Mouse (Mus musculus) kidney, embryonic 15.5 days (tissue): ENCODE data around the gene Rptor. TPM values are rescaled to one million over a fixed set of nuclear protein-coding genes. Genes with fewer than 3 reads are reported as not detected.

Experiments
- ATAC-seq: fragments of 200-750 bp; cut with Nextera tagmentation; replicated peaks from 2 replicates; pipeline ENCODE4 v1.8.0; 2017; ENCODE audit warnings: moderate TSS enrichment; ENCODE audit not compliant: low FRiP score
- H3K27ac ChIP-seq: fragments of 300-500 bp; sonication (generic); 2 replicates; pipeline ENCODE4 v1.5.1; 2015; ENCODE audit warnings: mild to moderate bottlenecking, inconsistent platforms
- H3K27me3 ChIP-seq: fragments of 300-500 bp; sonication (generic); 2 replicates; pipeline ENCODE4 v1.6.1; 2015; ENCODE audit warnings: inconsistent platforms
- H3K36me3 ChIP-seq: fragments of 300-500 bp; sonication (generic); 2 replicates; pipeline ENCODE4 v1.6.1; 2015; ENCODE audit warnings: inconsistent platforms
- H3K4me1 ChIP-seq: fragments of 300-500 bp; sonication (generic); 2 replicates; pipeline ENCODE4 v1.6.1; 2015; ENCODE audit warnings: inconsistent platforms
- H3K4me2 ChIP-seq: fragments of 300-500 bp; sonication (generic); 2 replicates; pipeline ENCODE4 v1.6.1; 2015; ENCODE audit warnings: moderate library complexity, mild to moderate bottlenecking, inconsistent platforms
- H3K4me3 ChIP-seq: fragments of 300-500 bp; sonication (generic); replicated peaks from 2 replicates; pipeline ENCODE4 v1.5.1; 2015; ENCODE audit warnings: mild to moderate bottlenecking, inconsistent platforms
- H3K9ac ChIP-seq: fragments of 300-500 bp; sonication (generic); 2 replicates; pipeline ENCODE4 v1.6.1; 2015; ENCODE audit warnings: mild to moderate bottlenecking, inconsistent platforms
- H3K9me3 ChIP-seq: fragments of 300-500 bp; sonication (generic); replicated peaks from 2 replicates; pipeline ENCODE4 v1.6.1; 2016; ENCODE audit warnings: inconsistent platforms
- WGBS: fragments of 180-500 bp; shearing (Covaris S2); methylation state at CpG from one replicate; pipeline ENCODE4 v1.1.7; 2015; ENCODE audit warnings: mixed read lengths; 5-methylcytosine and 5-hydroxymethylcytosine counted together
- polyA plus RNA-seq: library from polyadenylated mRNA; unstranded; fragments of >200 nt; fragmentation: Nextera tagmentation; extraction: Ambion mirVana; gene quantifications from 2 replicates; pipeline ENCODE4 v1.2.1, GENCODE M21; 2015

Rptor gene
- polyA plus RNA-seq, 1 experiment from 2014 or later: 13.1 TPM

- 64% methylated on average over 15 of the region's 15 CpGs for WGBS
- Histone ChIP-seq H3K9me3 (no peaks in the 10 kb centered on the region), H3K9ac (no peak overlapping the region)
Observed at GRCm38 (mm10) chr11:119572316-119573010, 30.2 kb upstream of the Rptor start.

GRCm38 (mm10) chr11:119576855-119577254 lies 25.9 kb upstream of the Rptor start:
- 26% methylated on average over 4 of the region's 4 CpGs for WGBS
- Histone ChIP-seq H3K9ac (no peak overlapping the region), H3K4me1 (no peaks in the 10 kb centered on the region), H3K27me3 (no peaks in the 10 kb centered on the region), H3K36me3 (no peaks in the 10 kb centered on the region), H3K27ac (no peak overlapping the region), H3K4me2 (no peak overlapping the region), H3K9me3 (no peaks in the 10 kb centered on the region), H3K4me3 (no peak overlapping the region)
- no peak for ATAC-seq

More at GRCm38 (mm10) chr11:119572316-119573010, 30.2 kb upstream of the Rptor start:
- Histone ChIP-seq H3K4me2 (no peak overlapping the region), H3K36me3 (no peaks in the 10 kb centered on the region), H3K4me1 (no peaks in the 10 kb centered on the region), H3K27ac (no peak overlapping the region), H3K4me3 (no peak overlapping the region), H3K27me3 (no peaks in the 10 kb centered on the region)
- ATAC-seq: no peak

DNA sequence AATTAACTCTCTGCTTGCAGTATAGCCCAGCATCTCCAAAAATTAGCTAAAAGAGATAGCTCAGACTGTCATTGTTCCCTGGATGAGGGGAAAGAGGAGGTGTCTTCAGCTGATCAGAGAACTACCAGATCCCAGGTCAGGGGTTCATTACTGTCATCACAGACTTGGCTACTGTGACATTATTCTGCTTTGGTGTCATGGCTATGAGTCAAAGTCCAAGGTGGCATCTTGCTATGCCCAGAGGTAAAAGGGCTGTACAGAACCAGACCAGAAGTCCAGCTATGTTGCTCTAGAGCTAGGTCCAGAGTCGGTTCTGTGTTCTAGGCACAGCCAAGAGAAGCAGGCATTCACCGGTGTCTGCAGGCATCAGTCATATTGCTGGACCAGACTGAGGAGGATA lies 25.0 kb upstream of the Rptor start:
- WGBS: 92% methylated on average over 2 of the region's 2 CpGs
- Histone ChIP-seq H3K36me3 (no peaks in the 10 kb centered on the region), H3K9ac (no peak overlapping the region), H3K27ac (no peak overlapping the region), H3K9me3 (no peaks in the 10 kb centered on the region), H3K4me2 (no peak overlapping the region), H3K4me1 (no peaks in the 10 kb centered on the region), H3K27me3 (no peaks in the 10 kb centered on the region), H3K4me3 (no peak overlapping the region)
- ATAC-seq: no peak

GRCm38 (mm10) chr11:119586511-119586910 lies 16.2 kb upstream of the Rptor start:
- Histone ChIP-seq H3K27ac (no peak overlapping the region), H3K9me3 (no peaks in the 10 kb centered on the region), H3K4me1 (no peaks in the 10 kb centered on the region), H3K4me2 (no peak overlapping the region), H3K9ac (no peak overlapping the region), H3K27me3 (peaks cover 6% of the 10 kb centered on the region), H3K4me3 (no peak overlapping the region), H3K36me3 (no peaks in the 10 kb centered on the region)
- no peak for ATAC-seq
- WGBS: 60% methylated on average over 4 of the region's 4 CpGs

- H3K4me2 ChIP-seq: no peak overlapping the region
- no peaks in the 10 kb centered on the region for H3K36me3 ChIP-seq
- no peaks in the 10 kb centered on the region for H3K4me1 ChIP-seq
- H3K27me3 ChIP-seq: peaks cover 9% of the 10 kb centered on the region
- WGBS: 34% methylated on average over 5 of the region's 5 CpGs
- H3K9ac ChIP-seq: no peak overlapping the region
- no peak overlapping the region for H3K4me3 ChIP-seq
- no peaks in the 10 kb centered on the region for H3K9me3 ChIP-seq
- H3K27ac ChIP-seq: no peak overlapping the region
- no peak for ATAC-seq
Observed at GRCm38 (mm10) chr11:119587112-119587511, 15.6 kb upstream of the Rptor start.

DNA sequence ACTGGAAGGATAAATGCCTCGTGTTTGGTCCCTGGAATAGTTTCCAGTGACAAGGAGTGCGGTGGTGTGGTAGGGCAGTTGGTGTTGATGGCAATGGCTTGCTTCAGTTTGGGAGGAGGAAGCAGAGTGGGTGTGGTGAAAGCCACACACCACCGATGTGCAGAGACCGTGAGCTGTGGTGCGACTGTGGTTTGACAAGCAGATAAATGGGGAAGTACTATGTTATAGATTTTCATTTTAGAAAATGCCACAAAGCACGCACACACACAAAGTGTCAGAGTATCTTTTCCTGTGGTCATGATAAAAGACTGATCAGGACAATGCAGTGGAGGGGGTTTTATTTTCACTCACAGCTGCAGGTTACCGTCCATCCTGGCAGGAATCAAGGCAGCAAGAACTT lies 13.5 kb upstream of the Rptor start:
- no peaks in the 10 kb centered on the region for H3K9me3 ChIP-seq
- no peak overlapping the region for H3K4me3 ChIP-seq
- 84% methylated on average over 7 of the region's 7 CpGs for WGBS
- H3K36me3 ChIP-seq: no peaks in the 10 kb centered on the region
- H3K4me2 ChIP-seq: no peak overlapping the region
- no peaks in the 10 kb centered on the region for H3K4me1 ChIP-seq
- H3K27me3 ChIP-seq: peaks cover 12% of the 10 kb centered on the region
- no peak for ATAC-seq
- H3K27ac ChIP-seq: no peak overlapping the region
- H3K9ac ChIP-seq: no peak overlapping the region

GRCm38 (mm10) chr11:119593966-119594365 lies 8.7 kb upstream of the Rptor start:
- no peak overlapping the region for H3K27ac ChIP-seq
- WGBS: 29% methylated on average over 3 of the region's 3 CpGs
- H3K36me3 ChIP-seq: no peaks in the 10 kb centered on the region
- 0 out of 2 replicates have a peak, but pooled peaks have one; percentile 33 for ATAC-seq
- peaks cover 8% of the 10 kb centered on the region for H3K27me3 ChIP-seq
- H3K4me3 ChIP-seq: no peak overlapping the region
- no peaks in the 10 kb centered on the region for H3K9me3 ChIP-seq
- no peak overlapping the region for H3K4me2 ChIP-seq
- no peaks in the 10 kb centered on the region for H3K4me1 ChIP-seq
- no peak overlapping the region for H3K9ac ChIP-seq

- no peak overlapping the region for H3K9ac ChIP-seq
- 54% methylated on average over 3 of the region's 3 CpGs for WGBS
- H3K9me3 ChIP-seq: no peaks in the 10 kb centered on the region
- no peak overlapping the region for H3K4me3 ChIP-seq
- ATAC-seq: no peak
- H3K27me3 ChIP-seq: no peaks in the 10 kb centered on the region
- H3K27ac ChIP-seq: no peak overlapping the region
- H3K4me1 ChIP-seq: peaks cover 5% of the 10 kb centered on the region
- no peak overlapping the region for H3K4me2 ChIP-seq
- no peaks in the 10 kb centered on the region for H3K36me3 ChIP-seq
Observed at GRCm38 (mm10) chr11:119598856-119599255, 3.8 kb upstream of the Rptor start.

GRCm38 (mm10) chr11:119600286-119600685 lies 2.4 kb upstream of the Rptor start:
- H3K27ac ChIP-seq: no peak overlapping the region
- H3K27me3 ChIP-seq: no peaks in the 10 kb centered on the region
- peaks cover 12% of the 10 kb centered on the region for H3K4me1 ChIP-seq
- 72% methylated on average over 1 of the region's 1 CpGs for WGBS
- no peak for ATAC-seq
- no peak overlapping the region for H3K9ac ChIP-seq
- H3K9me3 ChIP-seq: no peaks in the 10 kb centered on the region
- H3K36me3 ChIP-seq: no peaks in the 10 kb centered on the region
- H3K4me2 ChIP-seq: no peak overlapping the region
- no peak overlapping the region for H3K4me3 ChIP-seq

GRCm38 (mm10) chr11:119602177-119602700 lies 466 bp upstream of the Rptor start:
- no peak for ATAC-seq
- peaks cover 12% of the 10 kb centered on the region for H3K4me1 ChIP-seq
- 36% methylated on average over 10 of the region's 10 CpGs for WGBS

DNA sequence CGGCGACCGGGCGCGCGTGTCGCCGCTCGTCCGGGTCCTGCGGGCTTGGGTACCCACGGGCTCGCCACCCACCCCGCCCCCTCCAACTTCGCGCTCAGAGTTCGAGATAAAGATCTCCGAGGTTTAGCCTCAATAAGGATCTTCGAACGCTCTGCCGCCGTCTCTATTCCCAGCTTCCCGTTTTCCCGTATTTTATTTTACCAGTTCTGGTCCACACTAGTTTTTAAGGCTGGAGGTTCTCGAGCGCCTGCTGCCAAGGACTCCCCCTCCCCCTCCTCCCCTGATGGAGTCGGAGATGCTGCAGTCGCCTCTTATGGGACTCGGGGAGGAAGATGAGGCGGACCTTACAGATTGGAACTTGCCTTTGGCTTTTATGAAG lies 811 bp downstream of the Rptor start:
- Histone ChIP-seq H3K36me3 (peaks cover 23% of the 10 kb centered on the region), H3K9ac (peak overlapping the region; percentile 84), H3K27me3 (no peaks in the 10 kb centered on the region), H3K9me3 (no peaks in the 10 kb centered on the region), H3K27ac (peak overlapping the region; percentile 95), H3K4me2 (peak overlapping the region; percentile 68), H3K4me3 (peak overlapping the region; percentile 75), H3K4me1 (peaks cover 12% of the 10 kb centered on the region)
- WGBS: under 1% methylated on average over 30 of the region's 30 CpGs
- ATAC-seq: no peak

More at GRCm38 (mm10) chr11:119602177-119602700, 466 bp upstream of the Rptor start:
- no peaks in the 10 kb centered on the region for H3K27me3 ChIP-seq
- peaks cover 10% of the 10 kb centered on the region; the same call in 1 of the 2 replicates for H3K36me3 ChIP-seq
- H3K9me3 ChIP-seq: no peaks in the 10 kb centered on the region
- peak overlapping the region; percentile 84; the same call in 1 of the 2 replicates for H3K9ac ChIP-seq
- peak overlapping the region; percentile 75 for H3K4me3 ChIP-seq
- peak overlapping the region; percentile 68 for H3K4me2 ChIP-seq
- H3K27ac ChIP-seq: peak overlapping the region; percentile 95; the same call in 1 of the 2 replicates

GRCm38 (mm10) chr11:119607464-119607863 lies 4.8 kb downstream of the Rptor start:
- Histone ChIP-seq H3K4me2 (no peak overlapping the region), H3K27me3 (no peaks in the 10 kb centered on the region), H3K4me3 (no peak overlapping the region), H3K4me1 (peaks cover 10% of the 10 kb centered on the region), H3K9me3 (no peaks in the 10 kb centered on the region), H3K27ac (no peak overlapping the region), H3K36me3 (peaks cover 27% of the 10 kb centered on the region), H3K9ac (no peak overlapping the region)
- WGBS: 97% methylated on average over 5 of the region's 5 CpGs
- ATAC-seq: no peak
